Mouse (Mus musculus): ENCODE measurements at regions not wholly inside any gene's neighbourhood (a gene's known extent, or its start where the extent isn't known, plus 50 kb on each side); places are given as distances from the start of the nearest gene placed in this dataset.

DNA sequence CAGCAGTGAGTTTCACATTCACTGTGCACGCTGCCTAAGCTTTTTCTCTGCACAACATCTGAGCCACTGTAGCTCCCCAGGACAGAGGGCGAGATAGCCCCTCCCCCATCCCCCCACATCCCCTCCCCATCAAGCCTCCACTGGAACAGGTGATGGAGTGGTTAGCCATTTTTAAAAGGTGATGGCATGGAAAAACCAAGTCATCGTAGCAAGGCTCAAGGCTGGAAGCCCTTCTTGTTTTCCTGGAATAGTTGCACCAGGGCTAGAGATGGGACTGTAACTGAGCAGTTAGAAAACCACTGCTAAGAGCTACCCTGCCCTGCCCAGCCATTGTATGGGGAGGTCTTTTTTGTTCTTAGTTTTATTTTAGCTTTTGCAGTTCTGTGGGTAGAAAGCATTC is 209.1 kb upstream of the Rreb1 start:
- DNase-seq (ENCODE audit: extremely low spot score): no peak

DNA sequence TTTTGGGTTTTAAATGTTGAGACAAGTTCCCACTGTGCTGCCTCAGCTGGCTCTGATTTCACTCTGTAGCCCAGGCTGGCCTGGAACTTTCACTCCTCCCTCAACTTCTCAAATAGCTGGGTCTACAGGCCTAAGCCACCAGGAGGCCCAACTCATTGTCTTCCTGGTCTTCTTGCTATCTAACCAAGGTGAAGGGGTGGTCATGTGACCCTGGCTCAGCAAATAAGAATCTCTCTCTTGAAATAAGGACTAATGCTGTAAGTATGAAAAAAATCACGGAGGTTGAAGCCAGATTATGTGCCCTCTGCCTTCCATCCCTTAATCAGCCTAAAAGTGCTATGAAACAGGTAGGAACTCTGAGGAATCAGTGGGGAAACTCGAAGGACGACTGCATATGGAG is 208.7 kb upstream of the Rreb1 start:
- DNase-seq (ENCODE audit: extremely low spot score): no peak

DNA sequence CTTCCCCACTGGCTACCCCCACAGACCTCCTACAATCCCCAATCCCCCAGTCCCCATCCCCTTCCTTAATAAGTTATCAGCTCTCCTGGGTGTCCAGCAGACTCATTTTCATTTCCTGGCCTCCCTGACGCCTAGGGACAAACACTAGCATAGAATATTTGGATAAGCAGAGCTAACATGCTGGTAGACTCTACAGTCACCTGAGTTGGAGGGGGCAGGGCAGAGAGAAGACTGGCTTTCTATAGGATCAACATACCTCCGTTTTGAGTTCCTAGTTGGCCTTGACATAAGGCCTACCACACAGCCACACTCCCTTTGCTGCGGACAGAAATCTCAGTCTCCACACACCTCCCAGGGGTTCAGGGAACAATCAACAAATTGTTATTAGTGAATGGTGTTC is 205.2 kb upstream of the Rreb1 start:
- DNase-seq (ENCODE audit: extremely low spot score): no peak

DNA sequence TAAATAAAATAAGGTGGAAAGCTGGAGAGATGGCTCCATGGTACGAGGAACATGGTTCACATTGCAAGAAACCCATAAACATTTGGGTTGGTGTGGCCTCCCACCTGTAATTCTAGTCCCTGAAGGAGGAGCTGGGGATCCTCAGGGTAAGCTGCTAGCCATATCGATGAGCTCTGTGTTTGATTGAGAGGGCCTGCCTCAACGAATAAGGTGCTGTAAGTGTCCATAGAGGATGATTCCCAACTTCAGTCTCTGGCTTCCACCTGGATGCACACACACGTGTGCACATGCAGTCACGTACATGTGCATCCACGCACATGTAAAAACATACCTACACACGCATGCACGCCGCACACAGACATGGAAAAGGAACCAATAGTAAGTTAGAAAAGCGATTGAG is 199.0 kb upstream of the Rreb1 start:
- no peak for DNase-seq (ENCODE audit: extremely low spot score)

DNA sequence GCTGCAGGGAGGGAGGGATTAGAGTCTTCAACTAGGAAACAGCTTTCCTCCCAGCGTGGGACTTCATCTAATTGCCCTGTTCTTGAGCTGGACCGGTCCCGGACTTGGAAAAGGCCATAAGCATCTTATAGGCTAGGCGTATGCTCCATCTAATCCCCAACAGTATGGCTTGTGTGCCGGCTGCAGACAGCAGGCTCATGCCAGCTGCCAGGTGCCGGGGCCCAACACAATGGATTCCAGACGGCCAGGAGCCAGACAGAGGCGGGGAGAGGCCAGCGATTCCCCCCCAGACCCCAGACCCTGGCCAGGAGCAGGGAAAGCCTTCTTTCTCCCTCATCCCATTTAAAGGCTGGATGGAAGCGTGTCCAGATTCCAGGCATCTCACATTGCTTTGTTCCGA is 198.4 kb upstream of the Rreb1 start:
- DNase-seq (ENCODE audit: extremely low spot score): no peak

DNA sequence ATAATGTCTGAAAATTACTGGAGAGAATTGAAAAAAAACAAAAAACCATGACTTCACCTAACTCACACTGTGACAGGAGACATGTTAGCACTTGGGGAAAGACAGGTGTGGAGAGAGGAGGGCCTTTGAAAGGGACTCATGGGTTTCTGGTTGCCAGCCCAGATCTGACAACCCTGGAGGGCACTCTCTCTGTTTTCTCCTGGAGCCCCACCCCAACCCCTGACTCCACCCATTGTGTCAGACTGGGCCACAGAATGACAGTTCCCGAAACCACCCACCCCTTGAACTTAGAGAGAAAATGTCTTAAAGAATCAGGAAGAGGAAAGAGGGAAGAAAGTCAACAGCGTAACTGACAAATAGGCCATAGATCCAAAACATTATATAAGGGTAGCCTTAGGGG is 197.4 kb upstream of the Rreb1 start:
- no peak for DNase-seq (ENCODE audit: extremely low spot score)

DNA sequence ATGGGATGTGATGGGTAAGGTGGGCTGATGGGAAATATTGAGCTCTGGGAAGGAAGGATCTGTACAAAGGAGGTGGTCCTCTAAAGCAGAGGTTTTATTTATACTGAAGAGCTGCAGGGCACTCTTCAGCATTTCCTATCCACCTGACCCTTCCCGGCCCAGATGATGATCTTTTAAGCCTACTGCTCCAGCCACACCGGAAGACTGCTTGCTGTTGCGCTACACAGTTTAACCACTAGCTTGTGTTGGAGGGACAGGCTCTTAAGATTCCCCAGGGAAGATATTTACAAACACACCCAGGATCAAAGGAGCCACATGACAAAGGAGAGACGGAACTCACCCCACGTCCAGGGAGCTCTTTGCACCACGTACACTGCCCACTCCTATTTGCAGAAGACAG is 196.8 kb upstream of the Rreb1 start:
- no peak for DNase-seq (ENCODE audit: extremely low spot score)

DNA sequence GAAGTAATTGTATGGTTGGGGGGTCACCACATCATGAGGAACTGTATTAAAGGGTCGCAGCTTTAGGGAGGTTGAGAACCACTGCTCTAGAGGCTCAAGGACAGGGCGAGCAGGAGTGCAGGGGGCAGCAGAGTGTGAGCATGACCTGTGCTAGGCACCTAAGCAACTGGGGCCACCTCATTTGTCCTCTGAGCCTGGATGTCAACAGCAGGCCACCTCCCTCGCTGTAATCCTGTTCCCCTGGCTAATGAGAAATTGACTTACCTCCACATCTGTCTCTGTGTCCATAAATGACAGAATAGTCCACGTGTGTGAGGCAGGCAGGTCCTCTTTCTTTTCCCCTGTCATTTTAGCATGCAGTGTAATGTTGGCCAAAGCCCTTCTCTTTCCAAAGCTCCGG is 192.7 kb upstream of the Rreb1 start:
- DNase-seq (ENCODE audit: extremely low spot score): no peak

DNA sequence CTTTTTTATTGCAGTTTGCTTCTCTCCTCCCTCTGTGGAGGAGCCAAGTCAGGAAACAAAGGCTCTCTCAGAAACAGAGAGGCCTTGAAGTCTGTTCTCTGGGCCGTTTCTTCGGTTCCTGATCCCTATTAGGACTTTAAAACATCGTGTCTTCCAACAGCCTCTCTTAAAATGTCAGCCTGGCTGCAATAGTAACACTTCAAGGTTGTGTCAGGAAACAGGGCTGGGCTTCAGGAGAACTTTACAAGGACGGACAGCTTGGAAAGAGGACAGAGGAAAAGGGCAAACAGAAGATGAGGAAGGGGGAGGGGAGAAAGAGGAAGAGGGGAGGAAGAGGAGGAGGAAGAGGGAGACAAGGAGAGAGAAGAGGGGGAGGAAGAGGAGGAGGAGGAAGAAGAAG is 191.7 kb upstream of the Rreb1 start:
- no peak for DNase-seq (ENCODE audit: extremely low spot score)

DNA sequence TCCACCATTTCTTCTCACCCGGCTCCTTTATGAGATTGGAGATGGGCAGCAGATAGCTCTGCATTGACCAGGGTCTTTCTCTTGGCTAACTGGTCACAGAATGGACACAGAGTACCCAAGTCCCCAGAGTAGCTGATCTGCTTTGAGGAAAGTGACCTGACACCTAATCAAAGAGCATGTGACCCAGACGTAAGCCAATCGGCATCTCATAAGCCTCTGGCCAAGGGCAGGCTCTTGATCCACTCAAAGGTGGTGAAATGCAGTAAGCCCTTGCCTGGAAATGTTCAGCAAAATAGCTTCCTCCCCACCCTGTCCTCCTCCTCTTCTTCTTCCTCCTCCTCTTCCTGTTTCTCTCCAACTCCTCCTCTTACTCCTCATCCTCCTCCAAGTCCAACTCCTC is 190.3 kb upstream of the Rreb1 start:
- no peak for DNase-seq (ENCODE audit: extremely low spot score)

DNA sequence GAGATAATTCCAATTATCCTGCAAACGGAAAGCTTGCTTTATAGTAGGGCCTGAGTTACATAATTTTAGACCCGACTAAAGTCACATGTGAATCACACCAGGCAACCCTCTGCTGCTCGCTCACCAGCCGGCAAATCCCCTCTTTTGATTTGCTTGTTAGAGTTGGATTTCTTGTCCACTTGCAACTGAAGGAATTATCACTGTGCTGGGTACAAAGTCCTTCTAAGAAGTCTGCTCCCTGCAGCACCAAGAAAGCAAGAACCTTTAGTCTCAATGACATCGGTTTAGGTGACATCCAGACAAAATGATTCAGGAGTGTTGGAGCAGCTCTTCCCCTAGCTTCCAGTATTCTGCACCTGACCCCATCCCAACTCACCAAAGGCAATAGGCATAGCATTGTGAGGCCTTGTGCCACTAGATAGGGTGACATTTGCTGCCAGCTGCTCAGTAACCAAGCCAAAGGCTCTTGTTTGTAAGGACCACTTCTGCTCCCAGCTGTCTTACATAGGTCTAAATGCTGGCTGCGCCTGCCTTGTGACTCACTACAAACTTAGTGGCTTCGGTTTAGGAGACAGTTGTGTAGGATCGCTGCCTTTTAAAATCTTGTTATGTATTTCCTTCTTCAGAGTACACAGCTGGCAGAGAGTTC is 189.5 kb upstream of the Rreb1 start:
- no peak for DNase-seq (ENCODE audit: extremely low spot score)

DNA sequence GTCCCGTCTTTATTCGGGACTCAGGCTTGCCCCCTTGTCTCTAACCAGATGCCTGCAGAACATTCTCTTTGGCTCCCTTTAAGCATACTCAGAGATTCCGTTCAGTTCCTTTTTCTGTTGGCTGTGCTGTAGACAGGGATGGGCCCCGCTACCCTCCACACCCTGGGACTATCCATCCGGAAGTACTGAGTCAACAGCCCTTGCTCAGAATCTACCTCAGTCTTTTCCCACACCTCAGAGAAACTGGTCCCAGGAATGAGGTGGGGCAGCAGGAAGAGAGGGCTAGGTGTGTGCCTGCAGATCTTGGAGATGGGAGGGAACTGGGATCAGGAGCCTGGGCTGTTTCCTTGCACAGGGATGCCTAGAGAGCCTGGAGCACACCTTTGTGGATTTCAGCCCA is 186.1 kb upstream of the Rreb1 start:
- DNase-seq (ENCODE audit: extremely low spot score): no peak

DNA sequence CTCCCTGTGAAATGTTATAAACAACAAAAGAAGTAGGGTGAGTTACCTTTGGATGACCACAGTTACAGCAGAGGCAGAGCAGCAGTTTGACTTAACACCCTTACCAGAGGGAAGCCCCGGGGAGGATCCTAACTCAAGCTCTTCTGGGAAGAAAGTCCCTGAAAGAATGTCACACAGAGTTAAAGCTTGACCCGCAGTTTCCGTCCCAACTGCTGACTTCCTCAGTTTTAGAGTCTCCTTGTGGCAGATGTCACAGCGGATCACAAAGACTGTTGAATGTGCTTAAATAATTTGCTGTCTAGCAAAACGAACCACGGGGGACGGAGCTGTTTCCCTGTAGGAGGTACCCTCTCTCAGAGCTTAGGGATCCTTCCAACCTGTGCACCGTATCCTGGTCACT is 183.0 kb upstream of the Rreb1 start:
- DNase-seq (ENCODE audit: extremely low spot score): no peak

DNA sequence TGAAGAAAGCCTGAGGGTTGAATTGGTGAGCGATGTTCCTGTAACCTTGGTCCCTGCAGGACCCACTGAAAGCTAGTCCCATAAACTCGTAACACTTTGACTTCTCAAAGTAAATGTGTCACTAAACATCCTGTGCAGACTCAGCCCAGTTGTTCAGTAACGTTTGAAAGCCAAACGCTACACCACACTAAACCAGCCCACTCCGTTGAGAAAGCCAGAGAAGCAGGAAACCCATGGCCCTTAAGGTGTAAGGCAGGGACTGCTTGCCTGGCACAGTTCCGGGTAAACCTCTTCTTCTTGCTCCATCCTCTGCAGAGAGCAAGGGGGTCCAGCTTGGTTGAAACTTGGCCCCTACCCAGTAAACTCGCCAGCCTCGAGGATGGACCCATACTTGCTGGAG is 180.6 kb upstream of the Rreb1 start:
- DNase-seq (ENCODE audit: extremely low spot score): no peak

DNA sequence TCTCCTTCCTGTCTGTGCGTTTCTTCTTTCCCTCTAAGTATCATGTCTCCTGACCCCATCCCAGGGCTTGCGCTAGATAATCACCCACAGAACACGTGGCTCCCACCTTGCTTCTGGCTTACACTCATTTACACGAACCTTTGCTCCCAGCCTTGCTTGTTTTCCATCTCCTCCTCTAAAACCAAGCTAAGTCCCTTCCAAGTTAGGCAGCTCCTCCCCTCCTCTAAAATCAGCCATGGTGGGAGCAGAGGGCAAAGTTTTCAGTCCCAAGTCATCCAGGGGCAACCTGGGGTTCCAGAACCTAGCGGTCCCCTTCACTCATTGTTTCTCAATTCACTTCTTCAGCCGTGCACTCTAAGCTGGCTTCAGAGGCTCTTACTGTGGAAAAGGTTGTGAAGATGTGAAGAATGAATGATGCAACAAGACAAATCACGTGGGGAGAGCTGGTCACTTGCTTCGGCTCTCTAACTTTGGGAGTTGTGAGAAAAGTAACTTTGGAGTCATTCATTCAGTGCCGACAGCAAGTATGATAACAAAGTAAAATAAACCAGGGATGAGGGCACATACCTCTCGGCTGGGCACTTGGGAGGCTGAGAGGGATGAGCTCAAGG is 179.9 kb upstream of the Rreb1 start:
- no peak for DNase-seq (ENCODE audit: extremely low spot score)

DNA sequence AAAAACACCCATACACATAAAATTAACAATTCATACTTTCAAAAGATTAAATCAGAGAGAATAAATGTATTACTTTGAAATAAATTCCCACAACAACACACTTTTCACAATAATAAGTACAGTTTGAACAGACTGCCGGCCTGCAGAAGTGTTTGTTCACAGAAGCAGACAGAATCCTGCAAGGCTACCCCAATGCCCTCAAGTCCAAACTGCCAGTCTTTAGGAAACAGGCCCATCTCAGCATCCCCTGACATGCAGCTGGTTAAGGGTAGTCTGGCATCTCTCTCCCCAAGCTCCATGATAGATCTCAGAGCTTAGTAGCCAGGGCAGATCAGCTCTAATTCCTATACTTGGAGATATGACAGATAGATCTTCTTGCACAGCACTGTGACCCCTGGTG is 178.5 kb upstream of the Rreb1 start:
- DNase-seq (ENCODE audit: extremely low spot score): no peak

DNA sequence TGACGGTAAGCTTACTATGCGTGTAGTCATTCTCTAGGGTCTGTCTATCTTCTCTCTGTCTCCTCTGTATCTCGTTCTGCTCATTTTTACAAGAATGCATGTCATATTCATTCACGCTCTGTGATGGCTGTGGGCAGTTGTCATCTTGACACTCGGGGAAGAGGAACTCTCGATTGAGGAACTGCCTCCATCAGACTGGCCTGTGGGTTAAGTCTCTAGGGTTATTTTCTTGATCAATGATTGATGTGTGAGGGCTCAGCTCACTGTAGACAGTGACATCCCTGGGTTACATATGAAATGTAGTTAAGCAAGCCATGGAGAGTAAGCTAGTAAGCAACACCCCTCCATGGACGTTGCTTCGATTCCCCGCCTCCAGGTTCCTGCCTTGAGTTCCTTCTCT is 178.0 kb upstream of the Rreb1 start:
- DNase-seq (ENCODE audit: extremely low spot score): no peak

DNA sequence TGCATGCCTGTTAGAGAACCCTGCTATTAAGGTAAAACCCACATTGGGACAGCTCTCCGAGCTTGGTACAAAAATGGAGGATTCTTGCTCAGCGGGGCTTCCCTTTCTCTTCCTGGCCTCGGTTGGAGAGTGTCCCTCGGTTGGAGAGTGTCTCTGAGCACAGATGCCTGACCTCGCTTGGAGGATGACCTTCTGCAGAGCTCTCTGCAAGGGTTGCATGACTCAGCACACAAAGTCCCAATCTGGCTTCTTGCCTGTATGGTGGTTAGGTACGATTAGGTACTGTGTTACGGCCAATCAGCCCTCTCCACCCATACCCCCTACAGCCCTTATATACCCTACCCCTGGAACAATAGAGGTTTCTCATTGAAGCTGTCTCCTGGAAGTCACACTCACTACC is 177.1 kb upstream of the Rreb1 start:
- DNase-seq (ENCODE audit: extremely low spot score): no peak

DNA sequence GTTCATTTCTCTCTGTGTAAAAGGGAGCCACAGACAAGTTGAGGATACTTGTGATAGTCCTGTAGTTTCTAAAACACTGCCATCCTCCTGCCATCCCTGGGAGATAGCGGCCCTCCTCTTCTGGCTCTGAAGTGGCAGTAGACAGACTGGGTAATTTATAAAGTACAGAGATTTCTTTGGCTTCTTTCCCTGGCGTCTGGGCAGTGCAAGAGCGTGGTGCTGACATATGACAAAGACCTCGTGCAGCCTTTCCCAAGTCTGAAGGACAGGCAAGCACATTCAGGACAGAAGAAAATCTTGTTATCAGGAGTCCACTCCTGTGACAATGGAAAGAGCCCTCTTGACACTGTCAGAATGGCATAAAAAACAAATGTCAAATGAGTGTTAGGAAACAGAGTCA is 175.9 kb upstream of the Rreb1 start:
- no peak for DNase-seq (ENCODE audit: extremely low spot score)

DNA sequence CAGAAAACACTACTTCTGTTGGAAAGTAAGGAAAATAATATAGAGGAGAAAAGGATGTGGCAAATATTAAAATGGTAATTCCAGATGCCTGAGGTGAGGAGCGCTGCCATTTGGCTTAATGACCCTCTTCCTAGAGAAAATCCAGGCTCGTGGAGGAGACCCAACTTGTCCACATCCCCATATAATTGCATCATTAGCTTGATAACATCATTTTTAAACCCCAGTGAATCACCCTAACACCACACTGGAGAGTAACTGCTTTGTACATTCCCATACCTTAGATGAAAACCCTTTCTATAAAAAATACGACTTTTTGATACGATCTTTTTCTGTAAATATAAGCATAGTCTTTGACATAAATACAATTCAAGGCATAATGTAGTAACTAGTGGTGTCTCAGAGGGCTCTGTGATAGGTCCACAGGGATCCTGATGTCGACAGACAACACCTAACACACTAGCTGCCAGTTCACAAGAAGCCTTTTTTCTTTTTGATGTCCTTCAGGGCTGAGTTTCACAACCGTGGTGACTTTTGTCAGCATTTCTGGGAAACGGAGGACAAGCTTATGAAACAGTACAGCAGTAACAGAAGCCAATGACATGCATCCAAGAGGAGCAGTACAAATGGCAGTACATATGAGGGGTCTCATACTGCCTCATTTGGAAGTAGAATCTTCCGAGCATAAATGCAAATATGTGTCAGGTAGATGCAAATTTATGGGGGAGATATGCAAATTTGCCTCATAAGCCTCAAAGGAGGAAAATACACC is 174.8 kb upstream of the Rreb1 start:
- DNase-seq (ENCODE audit: extremely low spot score): no peak

DNA sequence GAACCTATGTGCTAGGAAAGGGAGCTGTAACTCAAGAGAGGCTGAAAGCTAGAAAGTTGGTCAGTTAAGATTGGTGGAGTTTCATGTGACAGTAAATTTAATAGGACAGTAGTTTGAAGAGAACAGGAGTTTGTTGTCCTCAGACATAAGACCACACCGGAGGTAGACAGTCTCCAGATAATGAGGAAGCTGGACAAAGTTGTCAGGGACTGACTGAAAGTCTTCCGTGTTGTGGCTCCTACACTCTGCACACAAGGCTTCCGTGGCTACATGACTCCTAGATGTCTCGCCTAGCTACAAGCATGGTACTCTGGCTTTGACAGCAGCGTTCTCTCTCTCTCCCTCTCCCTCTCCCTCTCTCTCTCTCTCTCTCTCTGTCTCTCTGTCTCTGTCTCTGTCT is 171.9 kb upstream of the Rreb1 start:
- no peak for DNase-seq (ENCODE audit: extremely low spot score)

DNA sequence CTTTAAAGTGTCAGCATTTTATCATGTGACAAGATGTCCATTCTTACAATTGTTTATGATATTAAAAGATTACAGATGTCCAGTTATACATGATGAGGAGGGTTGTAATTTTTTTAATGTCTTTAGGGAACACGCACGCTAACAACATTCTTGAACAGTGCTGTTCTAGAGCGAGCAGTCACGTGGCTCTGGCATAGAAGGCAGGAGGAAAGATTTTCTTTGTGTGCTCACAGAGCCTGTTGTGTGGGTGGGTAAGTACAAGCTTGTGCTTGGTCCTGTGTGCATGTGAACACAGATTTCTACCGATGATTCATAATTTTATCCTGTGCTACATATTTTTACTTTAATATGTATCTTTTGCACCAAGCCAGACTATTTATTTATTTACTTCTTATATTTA is 169.1 kb upstream of the Rreb1 start:
- no peak for DNase-seq (ENCODE audit: extremely low spot score)

DNA sequence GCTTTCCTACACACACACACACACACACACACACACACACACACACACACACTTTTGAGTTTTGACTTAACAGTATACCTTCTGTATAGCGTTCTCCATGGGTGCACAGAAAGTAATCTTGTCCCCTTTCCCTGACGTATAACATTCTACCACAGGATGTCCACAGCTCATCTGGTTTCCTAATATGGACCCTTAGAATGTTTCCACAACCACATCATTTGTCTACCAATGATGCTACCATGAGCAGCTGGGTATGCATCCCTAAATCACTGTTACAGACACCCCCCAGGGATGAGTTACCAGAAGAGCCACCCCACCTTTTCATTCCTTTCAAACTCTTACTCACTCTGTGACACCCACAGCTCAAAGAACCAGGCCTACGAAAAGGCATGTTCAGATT is 166.8 kb upstream of the Rreb1 start:
- DNase-seq (ENCODE audit: extremely low spot score): no peak

DNA sequence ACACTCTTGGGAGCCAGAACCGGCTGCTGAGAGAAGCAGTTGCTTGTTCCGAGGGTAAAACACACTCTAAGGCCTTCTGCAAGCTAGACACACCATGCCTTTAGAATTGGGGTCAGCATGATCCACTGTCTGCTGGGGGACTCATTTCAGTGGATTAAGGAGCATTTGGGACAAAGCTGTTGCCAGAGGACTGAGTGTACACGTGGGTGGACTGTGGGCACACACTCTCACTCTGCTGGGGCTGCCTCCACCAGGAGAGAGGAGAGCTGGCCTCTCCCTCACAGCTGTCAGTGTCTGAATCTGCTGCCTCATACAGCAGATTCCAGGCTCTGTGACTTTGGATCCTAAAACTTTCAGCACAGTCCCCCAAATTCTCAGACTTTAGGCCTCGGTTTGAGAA is 161.2 kb upstream of the Rreb1 start:
- DNase-seq (ENCODE audit: extremely low spot score): no peak

All from embryo, embryonic 9.5 days (tissue).